Mouse (Mus musculus): ENCODE results near the gene Cd300e. TPM values are rescaled to one million over a fixed set of nuclear protein-coding genes. Genes with fewer than 3 reads are reported as not detected.

The Cd300e gene
- polyA plus RNA-seq, 1 experiment from 2014 or later: not detected

- no peak for ATAC-seq (ENCODE audit: low read depth)
- Histone ChIP-seq H3K27me3 (ENCODE audit: control insufficient read depth, insufficient read depth, low read length) (no peaks in the 10 kb centered on the region), H3K4me1 (ENCODE audit: control insufficient read depth, insufficient read depth, low read length) (peaks cover 12% of the 10 kb centered on the region), H3K9me3 (ENCODE audit: control insufficient read depth, low read length) (no peaks in the 10 kb centered on the region), H3K4me3 (ENCODE audit: low read depth, low read length) (no peak overlapping the region), H3K9ac (replicated peaks; ENCODE audit: low read depth, low read length) (no peak overlapping the region), H3K27ac (ENCODE audit: low read depth, low read length) (no peak overlapping the region), H3K36me3 (ENCODE audit: control insufficient read depth, insufficient read depth, low read length) (no peaks in the 10 kb centered on the region), H3K4me2 (ENCODE audit: low read depth, low read length) (no peak overlapping the region)
- WGBS: 72% methylated on average over 7 of the region's 7 CpGs
These were observed 13.4 kb upstream of the Cd300e start for GRCm38 (mm10) chr11:115075407-115075806.

DNA sequence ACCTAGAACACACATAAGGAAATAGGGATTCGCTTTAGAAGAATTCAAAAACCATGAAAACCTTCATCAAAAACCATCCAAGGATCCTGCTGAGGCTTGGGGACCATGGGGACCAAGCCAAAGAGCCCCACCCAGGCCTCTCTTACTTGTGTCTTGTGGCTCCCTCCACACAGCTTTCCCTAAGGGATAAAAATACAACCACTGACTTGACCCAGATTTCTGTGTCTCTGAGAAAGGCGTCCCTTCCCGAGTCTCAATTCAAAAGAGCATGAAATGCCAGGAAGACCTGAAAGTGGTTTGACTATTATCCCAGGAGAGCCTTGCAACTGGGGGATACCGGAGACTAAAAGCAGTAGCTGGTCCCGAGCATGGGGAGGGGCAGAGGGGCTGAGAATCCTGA, 11.0 kb upstream of the Cd300e start:
- H3K9me3 ChIP-seq (ENCODE audit: control insufficient read depth, low read length): no peaks in the 10 kb centered on the region
- H3K4me2 ChIP-seq (ENCODE audit: low read depth, low read length): no peak overlapping the region
- H3K4me3 ChIP-seq (ENCODE audit: low read depth, low read length): no peak overlapping the region
- H3K9ac ChIP-seq (replicated peaks; ENCODE audit: low read depth, low read length): no peak overlapping the region
- no peak overlapping the region for H3K27ac ChIP-seq (ENCODE audit: low read depth, low read length)
- H3K4me1 ChIP-seq (ENCODE audit: control insufficient read depth, insufficient read depth, low read length): peaks cover 12% of the 10 kb centered on the region
- 0 out of 2 replicates have a peak, but pooled peaks cover 5% of the 10 kb centered on the region for H3K27me3 ChIP-seq (ENCODE audit: control insufficient read depth, insufficient read depth, low read length)
- 69% methylated on average over 5 of the region's 5 CpGs for WGBS
- ATAC-seq (ENCODE audit: low read depth): no peak
- H3K36me3 ChIP-seq (ENCODE audit: control insufficient read depth, insufficient read depth, low read length): no peaks in the 10 kb centered on the region

DNA sequence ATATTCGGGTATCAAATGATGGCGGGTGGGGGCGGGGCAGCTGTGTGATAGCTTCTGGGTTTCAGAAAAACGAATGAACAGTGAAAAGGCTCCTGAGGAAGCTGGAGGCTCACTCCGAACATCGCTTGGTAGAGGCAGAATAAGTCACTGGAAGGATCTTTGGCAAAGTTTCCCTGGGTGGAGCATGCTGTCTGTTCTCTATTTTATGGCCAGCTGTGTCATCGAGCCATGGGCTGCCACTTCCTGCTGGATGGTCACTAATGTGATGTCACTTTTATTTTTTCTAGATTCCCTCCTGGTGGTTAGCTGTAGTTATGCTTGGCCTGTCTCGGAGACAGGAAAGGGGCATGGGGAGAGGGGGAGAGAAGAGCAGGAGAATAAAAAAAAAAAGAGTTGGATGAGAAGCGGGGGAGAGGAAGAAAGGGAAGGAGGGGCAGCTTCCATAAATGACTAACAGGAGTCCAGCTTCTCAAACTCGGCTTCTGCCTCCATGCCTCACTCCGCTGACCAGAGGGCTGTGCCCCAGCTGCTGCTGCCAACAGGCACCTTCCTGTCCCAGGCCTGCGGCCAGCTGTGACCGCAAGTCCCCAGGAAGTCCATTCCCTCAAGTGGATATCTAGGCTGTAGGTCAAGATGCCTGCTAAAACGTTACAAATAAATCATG, 9.8 kb upstream of the Cd300e start:
- no peak overlapping the region for H3K27ac ChIP-seq (ENCODE audit: low read depth, low read length)
- no peak overlapping the region for H3K4me3 ChIP-seq (ENCODE audit: low read depth, low read length)
- H3K27me3 ChIP-seq (ENCODE audit: control insufficient read depth, insufficient read depth, low read length): 0 out of 2 replicates have a peak, but pooled peaks cover 5% of the 10 kb centered on the region
- no peak overlapping the region for H3K9ac ChIP-seq (replicated peaks; ENCODE audit: low read depth, low read length)
- WGBS: 16% methylated on average over 14 of the region's 14 CpGs
- no peak for ATAC-seq (ENCODE audit: low read depth)
- no peaks in the 10 kb centered on the region for H3K9me3 ChIP-seq (ENCODE audit: control insufficient read depth, low read length)
- H3K4me1 ChIP-seq (ENCODE audit: control insufficient read depth, insufficient read depth, low read length): peaks cover 12% of the 10 kb centered on the region
- H3K4me2 ChIP-seq (ENCODE audit: low read depth, low read length): peak overlapping the region; percentile 36; the same call in 1 of the 2 replicates
- H3K36me3 ChIP-seq (ENCODE audit: control insufficient read depth, insufficient read depth, low read length): no peaks in the 10 kb centered on the region

- no peaks in the 10 kb centered on the region for H3K9me3 ChIP-seq (ENCODE audit: control insufficient read depth, low read length)
- H3K36me3 ChIP-seq (ENCODE audit: control insufficient read depth, insufficient read depth, low read length): no peaks in the 10 kb centered on the region
- H3K4me2 ChIP-seq (ENCODE audit: low read depth, low read length): peak overlapping the region; percentile 36; the same call in 1 of the 2 replicates
- H3K9ac ChIP-seq (replicated peaks; ENCODE audit: low read depth, low read length): no peak overlapping the region
- peaks cover 12% of the 10 kb centered on the region for H3K4me1 ChIP-seq (ENCODE audit: control insufficient read depth, insufficient read depth, low read length)
- H3K4me3 ChIP-seq (ENCODE audit: low read depth, low read length): no peak overlapping the region
- ATAC-seq (ENCODE audit: low read depth): no peak
- H3K27me3 ChIP-seq (ENCODE audit: control insufficient read depth, insufficient read depth, low read length): 0 out of 2 replicates have a peak, but pooled peaks cover 5% of the 10 kb centered on the region
- H3K27ac ChIP-seq (ENCODE audit: low read depth, low read length): no peak overlapping the region
- 3% methylated on average over 9 of the region's 9 CpGs for WGBS
These were observed 9.1 kb upstream of the Cd300e start for GRCm38 (mm10) chr11:115071015-115071551.

DNA sequence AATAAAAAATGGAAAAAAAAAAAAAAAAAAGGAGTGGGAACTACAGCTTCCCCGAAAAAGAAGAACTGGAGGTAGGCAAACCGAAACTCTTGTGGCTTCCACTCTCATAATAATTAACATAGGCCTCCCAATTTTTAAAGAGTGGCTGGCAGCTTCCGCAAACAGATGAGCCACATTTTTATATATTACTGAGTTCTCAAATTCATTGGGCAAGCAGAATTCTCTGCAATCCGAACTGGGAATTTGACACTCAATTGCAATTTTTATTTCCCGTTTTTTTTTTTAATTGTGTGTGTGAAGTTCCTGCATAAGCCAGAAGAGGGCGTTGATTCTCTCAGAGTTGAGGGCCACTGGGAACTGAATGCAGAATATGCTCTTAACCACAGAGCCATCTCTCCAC, 4.8 kb upstream of the Cd300e start:
- Histone ChIP-seq H3K4me2 (ENCODE audit: low read depth, low read length) (no peak overlapping the region), H3K27ac (ENCODE audit: low read depth, low read length) (no peak overlapping the region), H3K9ac (replicated peaks; ENCODE audit: low read depth, low read length) (no peak overlapping the region), H3K27me3 (ENCODE audit: control insufficient read depth, insufficient read depth, low read length) (0 out of 2 replicates have a peak, but pooled peaks cover 5% of the 10 kb centered on the region), H3K36me3 (ENCODE audit: control insufficient read depth, insufficient read depth, low read length) (no peaks in the 10 kb centered on the region), H3K9me3 (ENCODE audit: control insufficient read depth, low read length) (no peaks in the 10 kb centered on the region), H3K4me1 (ENCODE audit: control insufficient read depth, insufficient read depth, low read length) (peaks cover 8% of the 10 kb centered on the region), H3K4me3 (ENCODE audit: low read depth, low read length) (no peak overlapping the region)
- ATAC-seq (ENCODE audit: low read depth): no peak
- WGBS: 74% methylated on average over 6 of the region's 6 CpGs

GRCm38 (mm10) chr11:115059797-115060196, 2.2 kb downstream of the Cd300e start:
- ATAC-seq (ENCODE audit: low read depth): no peak
- Histone ChIP-seq H3K4me1 (ENCODE audit: control insufficient read depth, insufficient read depth, low read length) (no peaks in the 10 kb centered on the region), H3K9ac (replicated peaks; ENCODE audit: low read depth, low read length) (no peak overlapping the region), H3K27me3 (ENCODE audit: control insufficient read depth, insufficient read depth, low read length) (no peaks in the 10 kb centered on the region), H3K9me3 (ENCODE audit: control insufficient read depth, low read length) (no peaks in the 10 kb centered on the region), H3K4me3 (ENCODE audit: low read depth, low read length) (no peak overlapping the region), H3K4me2 (ENCODE audit: low read depth, low read length) (no peak overlapping the region), H3K27ac (ENCODE audit: low read depth, low read length) (no peak overlapping the region), H3K36me3 (ENCODE audit: control insufficient read depth, insufficient read depth, low read length) (no peaks in the 10 kb centered on the region)
- WGBS: 87% methylated on average over 2 of the region's 2 CpGs

DNA sequence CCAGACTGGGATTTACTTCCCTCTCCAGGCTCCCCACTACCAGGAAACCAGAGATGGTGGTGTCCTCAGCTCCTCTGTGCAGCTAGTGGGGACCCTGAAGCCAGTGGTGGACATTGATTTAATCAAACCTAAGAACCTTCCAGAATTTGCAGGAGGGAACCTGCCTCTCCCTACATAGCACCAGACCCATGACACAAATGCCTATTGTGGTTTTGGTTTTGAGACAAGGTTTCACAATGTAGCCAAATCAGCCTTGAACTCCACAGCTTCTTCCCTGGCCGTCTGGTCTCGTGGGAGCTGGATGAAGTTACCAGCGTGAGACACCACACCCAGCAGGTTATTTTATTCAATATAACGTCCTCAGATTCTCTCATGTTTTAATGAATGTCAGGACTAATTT, 3.3 kb downstream of the Cd300e start:
- Histone ChIP-seq H3K4me1 (ENCODE audit: control insufficient read depth, insufficient read depth, low read length) (no peaks in the 10 kb centered on the region), H3K9ac (replicated peaks; ENCODE audit: low read depth, low read length) (no peak overlapping the region), H3K4me3 (ENCODE audit: low read depth, low read length) (no peak overlapping the region), H3K36me3 (ENCODE audit: control insufficient read depth, insufficient read depth, low read length) (no peaks in the 10 kb centered on the region), H3K4me2 (ENCODE audit: low read depth, low read length) (no peak overlapping the region), H3K27ac (ENCODE audit: low read depth, low read length) (no peak overlapping the region), H3K9me3 (ENCODE audit: control insufficient read depth, low read length) (no peaks in the 10 kb centered on the region), H3K27me3 (ENCODE audit: control insufficient read depth, insufficient read depth, low read length) (no peaks in the 10 kb centered on the region)
- no peak for ATAC-seq (ENCODE audit: low read depth)
- WGBS: 86% methylated on average over 4 of the region's 4 CpGs

GRCm38 (mm10) chr11:115054537-115054936, 7.4 kb downstream of the Cd300e start:
- H3K4me1 ChIP-seq (ENCODE audit: control insufficient read depth, insufficient read depth, low read length): no peaks in the 10 kb centered on the region
- H3K4me2 ChIP-seq (ENCODE audit: low read depth, low read length): no peak overlapping the region
- H3K36me3 ChIP-seq (ENCODE audit: control insufficient read depth, insufficient read depth, low read length): no peaks in the 10 kb centered on the region
- no peak overlapping the region for H3K27ac ChIP-seq (ENCODE audit: low read depth, low read length)
- no peak for ATAC-seq (ENCODE audit: low read depth)
- no peaks in the 10 kb centered on the region for H3K9me3 ChIP-seq (ENCODE audit: control insufficient read depth, low read length)
- no peaks in the 10 kb centered on the region for H3K27me3 ChIP-seq (ENCODE audit: control insufficient read depth, insufficient read depth, low read length)
- H3K4me3 ChIP-seq (ENCODE audit: low read depth, low read length): no peak overlapping the region
- H3K9ac ChIP-seq (replicated peaks; ENCODE audit: low read depth, low read length): no peak overlapping the region

- 86% methylated on average over 1 of the region's 1 CpGs for WGBS
- no peak overlapping the region for H3K4me2 ChIP-seq (ENCODE audit: low read depth, low read length)
- no peak for ATAC-seq (ENCODE audit: low read depth)
- no peak overlapping the region for H3K4me3 ChIP-seq (ENCODE audit: low read depth, low read length)
- H3K27ac ChIP-seq (ENCODE audit: low read depth, low read length): no peak overlapping the region
- no peaks in the 10 kb centered on the region for H3K4me1 ChIP-seq (ENCODE audit: control insufficient read depth, insufficient read depth, low read length)
- no peaks in the 10 kb centered on the region for H3K36me3 ChIP-seq (ENCODE audit: control insufficient read depth, insufficient read depth, low read length)
- no peaks in the 10 kb centered on the region for H3K9me3 ChIP-seq (ENCODE audit: control insufficient read depth, low read length)
- H3K27me3 ChIP-seq (ENCODE audit: control insufficient read depth, insufficient read depth, low read length): no peaks in the 10 kb centered on the region
- H3K9ac ChIP-seq (replicated peaks; ENCODE audit: low read depth, low read length): no peak overlapping the region
These were observed 9.0 kb downstream of the Cd300e start for GRCm38 (mm10) chr11:115052991-115053390.

Data from neural tube, embryonic 14.5 days (tissue).